Mouse (Mus musculus): Measurements from ENCODE around the gene Cnga3. TPM values are rescaled to one million over a fixed set of nuclear protein-coding genes. Genes with fewer than 3 reads are reported as not detected.

Cnga3 gene
- polyA plus RNA-seq, 1 experiment from 2014 or later = not detected

DNA sequence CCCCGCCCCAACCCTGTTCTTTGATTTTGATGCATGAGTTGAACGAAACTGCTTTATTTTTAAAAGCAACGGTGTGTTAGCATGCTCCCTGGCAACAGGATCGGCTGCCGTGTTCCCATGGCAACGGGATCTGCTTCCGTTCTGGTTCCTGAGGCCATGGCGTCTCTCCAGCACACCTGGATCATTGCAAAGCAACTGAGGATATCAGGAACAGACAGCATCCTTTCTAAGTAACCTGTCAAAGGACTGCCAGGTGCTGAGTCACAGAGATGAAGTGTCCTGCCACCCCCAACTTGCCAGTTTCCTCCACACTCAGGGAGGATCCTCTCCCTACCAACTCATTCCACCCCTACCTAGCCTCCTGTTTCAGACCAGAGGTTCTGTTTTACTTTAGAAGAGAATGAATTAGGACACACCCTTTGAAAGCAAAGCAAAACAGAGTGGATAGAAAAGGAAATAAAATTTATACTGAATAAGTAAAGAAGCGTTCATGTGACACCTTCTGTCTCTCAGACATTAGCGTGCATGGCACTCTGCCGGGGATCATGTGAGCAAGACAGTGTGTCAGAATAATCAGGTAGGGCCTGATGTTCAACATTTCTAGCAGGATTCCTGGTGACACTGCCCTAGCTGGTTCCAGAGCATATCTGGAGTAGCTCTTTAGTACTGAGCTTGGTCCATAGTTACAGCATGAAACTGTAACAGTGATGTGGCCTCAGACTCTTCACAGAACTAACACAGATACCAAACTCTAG, 74.1 kb downstream of the Cnga3 start:
- 77% methylated on average over 11 of the region's 11 CpGs for WGBS (ENCODE audit: insufficient replicate concordance)
- H3K27me3 ChIP-seq (ENCODE audit: control insufficient read depth, insufficient read depth, low read length) = no peaks in the 10 kb centered on the region
- H3K4me1 ChIP-seq (ENCODE audit: control insufficient read depth, insufficient read depth, low read length) = no peaks in the 10 kb centered on the region
- no peak overlapping the region for H3K4me2 ChIP-seq
- no peaks in the 10 kb centered on the region for H3K36me3 ChIP-seq (ENCODE audit: control insufficient read depth, insufficient read depth, low read length)
- ATAC-seq (replicated peaks; ENCODE audit: insufficient number of reproducible peaks, low FRiP score, low TSS enrichment) = no peak
- H3K9me3 ChIP-seq (replicated peaks; ENCODE audit: control insufficient read depth, low read length) = no peaks in the 10 kb centered on the region; the same call in 1 of the 2 replicates
- H3K9ac ChIP-seq (ENCODE audit: low read depth, low read length) = no peak overlapping the region
- H3K27ac ChIP-seq (ENCODE audit: low read depth, low read length) = no peak overlapping the region
- H3K4me3 ChIP-seq (ENCODE audit: low read depth, low read length) = no peak overlapping the region

GRCm38 (mm10) chr1:37288941-37289340, 74.7 kb downstream of the Cnga3 start:
- Histone ChIP-seq H3K9me3 (replicated peaks; ENCODE audit: control insufficient read depth, low read length) (no peaks in the 10 kb centered on the region; the same call in 1 of the 2 replicates), H3K4me2 (no peak overlapping the region), H3K4me1 (ENCODE audit: control insufficient read depth, insufficient read depth, low read length) (no peaks in the 10 kb centered on the region), H3K27ac (ENCODE audit: low read depth, low read length) (no peak overlapping the region), H3K27me3 (ENCODE audit: control insufficient read depth, insufficient read depth, low read length) (no peaks in the 10 kb centered on the region), H3K4me3 (ENCODE audit: low read depth, low read length) (no peak overlapping the region), H3K36me3 (ENCODE audit: control insufficient read depth, insufficient read depth, low read length) (no peaks in the 10 kb centered on the region), H3K9ac (ENCODE audit: low read depth, low read length) (no peak overlapping the region)
- 78% methylated on average over 7 of the region's 7 CpGs for WGBS (ENCODE audit: insufficient replicate concordance)
- ATAC-seq (replicated peaks; ENCODE audit: insufficient number of reproducible peaks, low FRiP score, low TSS enrichment) = no peak

DNA sequence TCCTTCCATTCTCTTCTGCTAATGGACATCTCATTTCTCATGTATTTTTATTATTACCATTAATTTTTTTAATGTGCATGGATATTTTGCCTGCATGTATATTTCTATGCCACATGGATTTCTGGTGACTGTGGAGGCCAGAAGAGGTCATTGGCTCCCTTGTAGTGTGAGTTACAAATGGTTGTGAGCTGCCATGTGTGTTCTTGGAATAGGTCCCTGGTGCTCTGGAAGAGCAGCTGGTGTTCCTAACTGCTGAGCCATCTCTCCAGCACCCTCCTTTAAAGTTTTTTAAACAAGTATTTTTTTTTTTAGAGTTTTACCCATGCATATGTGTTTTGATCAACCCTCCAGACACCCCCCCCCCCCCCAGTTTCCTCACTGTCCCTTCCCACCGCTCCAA, 82.2 kb downstream of the Cnga3 start:
- Histone ChIP-seq H3K27me3 (ENCODE audit: control insufficient read depth, insufficient read depth, low read length) (no peaks in the 10 kb centered on the region), H3K9ac (ENCODE audit: low read depth, low read length) (no peak overlapping the region), H3K4me2 (no peak overlapping the region), H3K36me3 (ENCODE audit: control insufficient read depth, insufficient read depth, low read length) (no peaks in the 10 kb centered on the region), H3K4me3 (ENCODE audit: low read depth, low read length) (no peak overlapping the region), H3K4me1 (ENCODE audit: control insufficient read depth, insufficient read depth, low read length) (peaks cover 8% of the 10 kb centered on the region; the same call in 1 of the 2 replicates), H3K9me3 (replicated peaks; ENCODE audit: control insufficient read depth, low read length) (no peaks in the 10 kb centered on the region), H3K27ac (ENCODE audit: low read depth, low read length) (no peak overlapping the region)
- 45% methylated on average over 1 of the region's 1 CpGs for WGBS (ENCODE audit: insufficient replicate concordance)
- ATAC-seq (replicated peaks; ENCODE audit: insufficient number of reproducible peaks, low FRiP score, low TSS enrichment) = no peak

DNA sequence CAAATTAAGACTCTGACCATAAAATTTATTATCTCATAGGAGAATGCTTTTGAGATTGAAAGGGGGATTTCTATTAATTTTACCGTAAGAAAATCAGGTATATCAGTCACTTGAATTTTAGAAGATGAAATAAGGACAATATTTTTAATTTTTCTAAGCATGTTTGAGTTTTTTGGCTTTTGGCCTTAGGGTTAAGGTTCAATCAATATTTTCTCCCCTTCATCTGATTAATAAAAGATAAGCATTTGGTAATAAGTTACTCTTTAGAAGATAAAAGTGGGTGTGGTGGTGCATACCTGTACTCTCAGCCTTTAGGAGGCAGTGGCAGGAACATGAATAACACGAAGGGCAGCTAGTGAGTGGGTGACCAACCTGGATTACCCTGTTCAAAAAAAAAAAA, 84.7 kb downstream of the Cnga3 start:
- Histone ChIP-seq H3K27ac (ENCODE audit: low read depth, low read length) (no peak overlapping the region), H3K27me3 (ENCODE audit: control insufficient read depth, insufficient read depth, low read length) (no peaks in the 10 kb centered on the region), H3K36me3 (ENCODE audit: control insufficient read depth, insufficient read depth, low read length) (no peaks in the 10 kb centered on the region), H3K9ac (ENCODE audit: low read depth, low read length) (no peak overlapping the region), H3K4me3 (ENCODE audit: low read depth, low read length) (no peak overlapping the region), H3K4me1 (ENCODE audit: control insufficient read depth, insufficient read depth, low read length) (peaks cover 10% of the 10 kb centered on the region), H3K9me3 (replicated peaks; ENCODE audit: control insufficient read depth, low read length) (no peaks in the 10 kb centered on the region), H3K4me2 (no peak overlapping the region)
- no peak for ATAC-seq (replicated peaks; ENCODE audit: insufficient number of reproducible peaks, low FRiP score, low TSS enrichment)
- 79% methylated on average over 2 of the region's 2 CpGs for WGBS (ENCODE audit: insufficient replicate concordance)

DNA sequence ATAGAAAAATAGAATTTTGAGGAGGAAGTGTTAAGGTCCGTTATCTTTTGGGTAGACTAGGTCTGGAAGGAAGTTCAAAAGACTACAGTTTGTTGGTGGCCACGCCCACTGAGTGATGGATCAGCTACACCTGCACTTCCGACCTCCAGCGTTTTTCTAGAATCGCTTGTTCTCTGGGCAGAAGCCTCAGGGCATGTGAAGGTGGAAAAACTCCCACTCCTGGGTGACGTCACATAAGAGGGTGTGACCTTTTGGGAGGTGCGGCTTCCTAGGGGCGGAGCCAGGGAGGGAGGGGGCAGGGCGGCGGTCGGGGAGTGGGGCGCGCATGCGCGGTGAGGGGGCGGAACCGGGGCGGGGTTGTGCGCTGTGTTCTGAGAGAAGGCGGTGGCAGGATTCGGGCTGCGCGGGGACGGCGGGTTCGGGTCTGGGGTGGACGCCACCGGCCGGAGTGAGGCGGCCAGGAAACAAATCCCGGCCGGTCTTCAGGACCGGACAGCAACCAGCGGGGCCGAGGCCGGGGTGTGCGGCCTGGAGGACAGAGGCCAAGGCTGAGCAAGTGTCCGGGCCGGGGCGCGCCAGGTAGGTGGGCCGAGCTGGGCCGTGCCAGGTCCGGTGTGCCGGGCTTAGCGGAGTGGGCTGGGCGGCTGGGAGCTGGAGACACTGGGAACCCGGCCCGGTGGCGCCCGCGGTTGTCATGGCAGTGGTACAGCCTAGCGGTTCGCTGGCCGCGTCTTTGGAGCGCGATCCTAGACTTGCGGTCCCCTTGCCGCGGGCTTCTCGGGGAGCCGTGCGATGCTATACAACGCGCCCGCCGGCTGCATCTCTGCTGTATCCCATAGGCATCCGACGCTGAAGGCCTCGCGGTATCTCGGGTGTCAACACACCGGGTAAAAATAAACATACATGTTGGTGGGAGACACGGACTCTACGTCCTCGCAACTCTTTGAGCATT, 85.6 kb downstream of the Cnga3 start, which contains the start of gene Inpp4a:
Gene Inpp4a (plus strand): TSS at position 326 of the 952 bp plus-strand sequence.
- H3K4me3 ChIP-seq (ENCODE audit: low read depth, low read length) = peak within 1 kb of the TSS; percentile 96
- ATAC-seq (replicated peaks; ENCODE audit: insufficient number of reproducible peaks, low FRiP score, low TSS enrichment) = peak; percentile 92
- H3K27ac ChIP-seq (ENCODE audit: low read depth, low read length) = no peak within 1 kb of the TSS; the same call in 1 of the 2 replicates

GRCm38 (mm10) chr1:37300650-37301049, 86.4 kb downstream of the Cnga3 start:
- Histone ChIP-seq H3K27ac (ENCODE audit: low read depth, low read length) (no peak overlapping the region), H3K4me3 (ENCODE audit: low read depth, low read length) (peak overlapping the region; percentile 96), H3K4me1 (ENCODE audit: control insufficient read depth, insufficient read depth, low read length) (peaks cover 10% of the 10 kb centered on the region), H3K27me3 (ENCODE audit: control insufficient read depth, insufficient read depth, low read length) (no peaks in the 10 kb centered on the region), H3K4me2 (peak overlapping the region; percentile 83), H3K9ac (ENCODE audit: low read depth, low read length) (peak overlapping the region; percentile 84), H3K36me3 (ENCODE audit: control insufficient read depth, insufficient read depth, low read length) (no peaks in the 10 kb centered on the region), H3K9me3 (replicated peaks; ENCODE audit: control insufficient read depth, low read length) (no peaks in the 10 kb centered on the region)
- ATAC-seq (replicated peaks; ENCODE audit: insufficient number of reproducible peaks, low FRiP score, low TSS enrichment) = no peak
- WGBS (ENCODE audit: insufficient replicate concordance) = 60% methylated on average over 5 of the region's 5 CpGs

More for the DNA sequence above, 85.6 kb downstream of the Cnga3 start, which contains the start of gene Inpp4a:
- Histone ChIP-seq H3K27me3 (ENCODE audit: control insufficient read depth, insufficient read depth, low read length) (no peaks in the 10 kb centered on the region), H3K9ac (ENCODE audit: low read depth, low read length) (peak within 1 kb of the TSS; percentile 84), H3K4me2 (peak within 1 kb of the TSS; percentile 83), H3K36me3 (ENCODE audit: control insufficient read depth, insufficient read depth, low read length) (no peaks in the 10 kb centered on the region), H3K9me3 (replicated peaks; ENCODE audit: control insufficient read depth, low read length) (no peaks in the 10 kb centered on the region), H3K4me1 (ENCODE audit: control insufficient read depth, insufficient read depth, low read length) (peaks cover 10% of the 10 kb centered on the region)
- under 1% methylated on average over 72 of the region's 77 CpGs for WGBS (ENCODE audit: insufficient replicate concordance)

DNA sequence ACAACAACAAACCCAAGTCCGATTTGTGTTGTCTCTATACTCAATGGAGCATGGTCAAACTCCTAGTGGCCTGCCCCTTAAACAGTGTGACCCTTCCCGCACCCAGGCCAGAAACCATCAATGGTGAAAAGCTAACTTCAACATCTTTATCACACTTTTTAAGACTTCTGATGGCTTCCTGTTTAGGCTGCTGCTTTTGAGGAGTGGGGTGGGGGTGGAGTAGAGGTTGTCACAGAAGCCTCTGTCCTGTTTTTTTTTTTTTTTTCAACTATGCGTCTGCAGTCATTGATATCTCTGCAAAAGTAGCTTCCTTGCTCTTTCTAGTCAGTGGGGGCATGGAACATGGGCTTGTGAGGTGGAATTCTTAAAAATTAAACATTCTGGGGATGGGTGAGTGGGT, 88.6 kb downstream of the Cnga3 start:
- 54% methylated on average over 3 of the region's 3 CpGs for WGBS (ENCODE audit: insufficient replicate concordance)
- ATAC-seq (replicated peaks; ENCODE audit: insufficient number of reproducible peaks, low FRiP score, low TSS enrichment) = no peak

DNA sequence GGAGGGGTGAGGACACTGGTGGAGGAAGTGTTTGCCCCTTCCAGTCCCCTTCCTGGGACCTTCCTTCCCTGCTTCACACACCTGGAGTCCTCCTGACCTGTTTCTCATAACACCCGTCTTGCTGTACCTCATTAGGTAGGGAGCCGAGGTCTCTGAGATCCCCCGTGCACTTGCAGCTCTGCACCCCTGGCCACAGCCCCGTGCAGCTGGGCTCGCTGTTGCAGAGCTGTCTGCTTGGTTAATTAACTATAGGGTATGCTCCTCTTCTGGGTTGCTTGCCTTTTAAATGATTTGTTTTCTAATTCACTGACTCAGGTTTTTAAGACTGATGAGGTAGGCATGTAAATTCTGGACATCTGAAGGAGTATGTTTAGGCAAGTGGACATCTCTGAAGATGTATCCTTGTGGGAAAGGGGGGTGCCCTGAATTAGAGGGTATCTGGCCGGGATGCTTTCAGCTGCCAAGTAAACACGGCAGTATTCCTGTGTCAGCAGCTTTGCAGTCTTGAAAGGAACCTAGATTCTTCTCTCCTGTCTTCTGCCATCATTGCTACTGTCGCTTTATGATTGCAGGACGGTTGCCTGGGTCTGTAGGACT, 91.6 kb downstream of the Cnga3 start:
- Histone ChIP-seq H3K36me3 (ENCODE audit: control insufficient read depth, insufficient read depth, low read length) (no peaks in the 10 kb centered on the region), H3K27me3 (ENCODE audit: control insufficient read depth, insufficient read depth, low read length) (no peaks in the 10 kb centered on the region), H3K4me3 (ENCODE audit: low read depth, low read length) (no peak overlapping the region), H3K4me1 (ENCODE audit: control insufficient read depth, insufficient read depth, low read length) (peaks cover 3% of the 10 kb centered on the region; the same call in 1 of the 2 replicates), H3K9ac (ENCODE audit: low read depth, low read length) (no peak overlapping the region), H3K27ac (ENCODE audit: low read depth, low read length) (no peak overlapping the region), H3K9me3 (replicated peaks; ENCODE audit: control insufficient read depth, low read length) (no peaks in the 10 kb centered on the region), H3K4me2 (no peak overlapping the region)
- WGBS (ENCODE audit: insufficient replicate concordance) = 75% methylated on average over 9 of the region's 9 CpGs
- ATAC-seq (replicated peaks; ENCODE audit: insufficient number of reproducible peaks, low FRiP score, low TSS enrichment) = no peak

More for the DNA sequence above, 88.6 kb downstream of the Cnga3 start:
- no peak overlapping the region for H3K4me3 ChIP-seq (ENCODE audit: low read depth, low read length)
- no peak overlapping the region for H3K27ac ChIP-seq (ENCODE audit: low read depth, low read length)
- H3K36me3 ChIP-seq (ENCODE audit: control insufficient read depth, insufficient read depth, low read length) = no peaks in the 10 kb centered on the region
- no peak overlapping the region for H3K4me2 ChIP-seq
- H3K9ac ChIP-seq (ENCODE audit: low read depth, low read length) = no peak overlapping the region
- no peaks in the 10 kb centered on the region for H3K27me3 ChIP-seq (ENCODE audit: control insufficient read depth, insufficient read depth, low read length)
- peaks cover 10% of the 10 kb centered on the region for H3K4me1 ChIP-seq (ENCODE audit: control insufficient read depth, insufficient read depth, low read length)
- H3K9me3 ChIP-seq (replicated peaks; ENCODE audit: control insufficient read depth, low read length) = no peaks in the 10 kb centered on the region
